Mouse (Mus musculus) kidney, adult 2 months (tissue): ENCODE results near the gene Rbpjl. TPM values are rescaled to one million over a fixed set of nuclear protein-coding genes. Genes with fewer than 3 reads are reported as not detected.

Experiments used
- DNase-seq: peaks from one replicate; pipeline ENCODE4 v3.0.0; 2021
- H3K27ac ChIP-seq: fragments of 200-500 bp; 2 replicates; pipeline ENCODE4 v1.5.1; 2012; ENCODE audit warnings: low read depth, low read length, control low read depth, inconsistent platforms; ENCODE audit not compliant: insufficient read depth
- H3K27me3 ChIP-seq: fragments of 200-500 bp; replicated peaks from 2 replicates; pipeline ENCODE4 v1.6.1; 2012; ENCODE audit warnings: mild to moderate bottlenecking, moderate library complexity, low read length, inconsistent platforms; ENCODE audit not compliant: control insufficient read depth, insufficient read depth
- H3K36me3 ChIP-seq: fragments of 200-500 bp; 2 replicates; pipeline ENCODE4 v1.6.1; 2012; ENCODE audit warnings: mild to moderate bottlenecking, moderate library complexity, low read length, inconsistent platforms; ENCODE audit not compliant: control insufficient read depth, insufficient read depth
- H3K4me1 ChIP-seq: fragments of 200-500 bp; 2 replicates; pipeline ENCODE4 v1.6.1; 2011; ENCODE audit warnings: low read length; ENCODE audit not compliant: control insufficient read depth, insufficient read depth
- H3K4me3 ChIP-seq: fragments of 200-500 bp; 2 replicates; pipeline ENCODE4 v1.5.1; 2011; ENCODE audit warnings: mild to moderate bottlenecking, low read depth, low read length, control low read depth; ENCODE audit not compliant: insufficient read depth
- CTCF ChIP-seq: fragments of 200-500 bp; conservative IDR thresholded peaks from 2 replicates; pipeline ENCODE4 v1.5.1; 2011; ENCODE audit warnings: low read depth, mild to moderate bottlenecking, control low read depth, low read length, moderate library complexity, mixed read lengths; ENCODE audit not compliant: insufficient read depth, insufficient read length
- POLR2A ChIP-seq: fragments of 200-500 bp; IDR thresholded peaks from one replicate; pipeline ENCODE4 v1.6.1; 2011; ENCODE audit warnings: low read depth, low read length, control low read depth
- WGBS: fragments of 180-500 bp; shearing (Covaris S2); methylation state at CpG from one replicate; pipeline ENCODE4 v1.1.7; 2018; 5-methylcytosine and 5-hydroxymethylcytosine counted together
- polyA plus RNA-seq: library from polyadenylated mRNA; depleted of rRNA; stranded (reverse); fragments of >200 nt; gene quantifications from 2 replicates; pipeline ENCODE4 v1.2.3, GENCODE M21; 2012

Rbpjl gene
- polyA plus RNA-seq, 1 experiment = not detected

DNA sequence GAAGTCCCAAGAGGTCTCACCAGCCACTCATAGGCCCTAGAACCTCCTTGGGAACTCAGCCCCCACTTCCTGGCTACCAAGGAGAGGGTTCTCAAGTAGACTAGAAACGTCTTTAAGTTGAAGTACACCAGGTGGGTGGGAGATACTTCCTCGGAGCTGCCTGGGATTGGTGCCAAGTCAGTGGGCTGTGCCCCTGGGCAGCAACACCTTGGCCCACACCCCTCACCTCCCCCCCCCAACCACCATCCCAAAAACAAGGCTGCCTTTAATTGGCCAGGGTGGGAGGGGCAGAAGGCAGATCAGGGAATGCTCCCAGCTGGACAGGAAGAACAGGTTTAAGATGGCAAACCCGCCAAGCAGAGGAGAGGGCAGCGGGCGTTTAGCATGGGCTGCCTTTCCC lies 37.4 kb downstream of the Rbpjl start:
- WGBS = 34% methylated on average over 5 of the region's 5 CpGs
- Histone ChIP-seq H3K4me3 (peak overlapping the region; percentile 95), H3K27ac (peak overlapping the region; percentile 98), H3K36me3 (no peaks in the 10 kb centered on the region; the same call in 1 of the 2 replicates), H3K27me3 (no peaks in the 10 kb centered on the region), H3K4me1 (peaks cover 25% of the 10 kb centered on the region)
- TF ChIP-seq POLR2A = no peak
- TF ChIP-seq CTCF = no peak
- DNase-seq = peak; percentile 62

DNA sequence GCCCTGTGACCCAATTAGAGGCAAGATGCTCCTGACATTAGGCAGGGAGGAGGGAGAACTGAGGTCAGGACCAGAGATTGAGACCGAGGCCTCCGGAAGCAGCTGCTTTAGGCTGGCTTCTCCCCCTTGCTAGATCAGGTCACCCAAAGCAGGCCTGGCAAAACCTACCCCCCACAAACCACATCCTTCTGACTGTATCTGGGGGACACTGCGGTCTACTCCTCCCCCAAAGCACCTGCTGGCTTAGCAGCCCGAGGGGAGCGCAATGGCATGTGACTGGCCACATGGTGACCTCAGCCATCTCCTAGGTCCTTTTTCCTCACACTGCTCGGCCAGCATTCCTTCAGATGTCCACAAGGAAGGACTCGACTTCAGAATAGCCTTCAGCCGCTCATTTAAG lies 38.2 kb downstream of the Rbpjl start:
- peak overlapping the region; percentile 98 for H3K27ac ChIP-seq
- WGBS = 18% methylated on average over 8 of the region's 8 CpGs
- no peaks in the 10 kb centered on the region for H3K27me3 ChIP-seq
- peaks cover 19% of the 10 kb centered on the region for H3K4me1 ChIP-seq
- DNase-seq = peak; percentile 73
- TF ChIP-seq POLR2A = no peak
- TF ChIP-seq CTCF = no peak
- peak overlapping the region; percentile 95 for H3K4me3 ChIP-seq
- H3K36me3 ChIP-seq = no peaks in the 10 kb centered on the region; the same call in 1 of the 2 replicates

DNA sequence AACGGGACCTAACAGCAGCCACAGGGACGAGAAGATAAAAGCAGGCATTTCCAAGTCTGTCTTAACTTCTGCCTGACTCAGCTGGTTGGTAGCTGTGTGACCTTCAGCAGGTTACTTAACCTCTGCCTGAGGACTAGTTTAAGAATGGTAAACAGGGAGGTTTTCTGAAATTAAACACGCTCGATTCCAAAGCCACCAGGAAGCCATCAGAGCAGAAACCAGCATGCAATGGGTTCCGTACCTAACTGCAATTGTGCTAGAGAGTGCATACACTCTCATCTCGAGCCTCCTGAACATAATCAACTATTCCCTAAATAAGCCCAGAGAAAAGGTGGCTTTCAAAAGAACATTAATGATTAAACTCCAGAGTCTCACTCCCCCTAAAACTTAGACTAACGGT lies 38.8 kb downstream of the Rbpjl start:
- no peaks in the 10 kb centered on the region for H3K27me3 ChIP-seq
- no peak for DNase-seq
- H3K4me1 ChIP-seq = peaks cover 14% of the 10 kb centered on the region; the same call in 1 of the 2 replicates
- no peaks in the 10 kb centered on the region; the same call in 1 of the 2 replicates for H3K36me3 ChIP-seq
- peak overlapping the region; percentile 95 for H3K4me3 ChIP-seq
- 19% methylated on average over 7 of the region's 7 CpGs for WGBS
- TF ChIP-seq CTCF (no peak), POLR2A (no peak)
- peak overlapping the region; percentile 98 for H3K27ac ChIP-seq

DNA sequence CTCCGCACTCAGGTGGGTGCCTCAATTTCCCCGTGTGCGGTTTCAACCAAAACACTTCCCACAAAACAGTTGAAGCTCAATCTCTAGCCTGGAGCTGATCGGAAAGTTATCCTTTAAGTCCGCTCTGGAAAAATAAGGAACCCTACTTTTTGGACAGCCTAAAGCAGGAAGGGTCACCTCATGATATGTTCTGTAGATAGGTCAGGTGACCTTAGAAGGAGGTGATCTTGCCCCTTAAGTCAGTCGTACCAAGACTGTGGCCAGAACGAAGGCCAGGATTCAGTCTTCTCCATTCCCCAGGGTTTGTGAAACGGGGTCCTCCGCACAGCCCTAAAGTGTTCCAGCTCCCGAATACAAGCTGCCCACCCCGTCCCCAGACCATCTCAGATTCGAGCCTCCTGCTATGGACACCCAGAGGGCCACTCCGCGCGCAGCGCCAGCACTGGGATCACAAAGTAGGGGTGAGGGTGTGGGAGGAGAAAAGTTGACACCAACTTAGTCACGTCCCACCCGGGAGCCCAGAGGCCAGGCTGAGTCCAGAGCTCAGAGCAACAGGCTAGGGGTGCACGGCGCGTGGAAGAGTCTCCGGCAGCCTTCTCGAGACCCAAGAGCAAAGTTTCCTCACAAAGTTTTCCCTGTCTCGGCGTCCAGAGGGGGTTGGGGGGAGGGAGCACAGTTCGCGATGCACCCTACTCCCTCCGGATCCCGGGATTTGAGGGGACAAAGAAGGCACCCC lies 39.5 kb downstream of the Rbpjl start:
- no peak for TF ChIP-seq CTCF
- no peak for TF ChIP-seq POLR2A
- Histone ChIP-seq H3K4me3 (peak overlapping the region; percentile 95), H3K36me3 (no peaks in the 10 kb centered on the region; the same call in 1 of the 2 replicates), H3K27me3 (no peaks in the 10 kb centered on the region), H3K4me1 (peaks cover 14% of the 10 kb centered on the region; the same call in 1 of the 2 replicates), H3K27ac (peak overlapping the region; percentile 98)
- no peak for DNase-seq
- WGBS = 5% methylated on average over 29 of the region's 29 CpGs

DNA sequence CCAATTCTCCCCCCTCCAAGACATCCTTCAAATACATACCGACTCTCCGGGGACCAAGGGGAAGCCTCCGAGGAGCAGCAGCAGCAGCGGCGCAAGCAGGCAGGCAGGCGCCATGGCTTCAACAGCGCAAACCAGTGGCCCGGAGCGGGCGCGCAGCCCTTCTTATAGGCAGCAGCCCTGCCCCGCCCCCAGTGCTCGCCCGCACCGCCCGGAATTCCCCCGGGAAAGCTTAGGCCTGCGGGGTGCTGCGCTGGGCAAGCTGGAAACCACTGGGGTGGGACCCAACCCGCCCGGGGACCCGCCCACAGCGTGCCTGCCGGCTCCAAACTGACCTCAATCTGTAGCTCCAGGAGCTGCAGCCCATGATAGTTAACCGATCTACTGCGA lies 40.1 kb downstream of the Rbpjl start:
- Histone ChIP-seq H3K36me3 (no peaks in the 10 kb centered on the region; the same call in 1 of the 2 replicates), H3K27me3 (no peaks in the 10 kb centered on the region), H3K4me3 (peak overlapping the region; percentile 95), H3K4me1 (peaks cover 14% of the 10 kb centered on the region; the same call in 1 of the 2 replicates), H3K27ac (peak overlapping the region; percentile 98)
- peak; percentile 96 for DNase-seq
- under 1% methylated on average over 26 of the region's 26 CpGs for WGBS
- TF ChIP-seq CTCF (no peak), POLR2A (peak; percentile 97)

DNA sequence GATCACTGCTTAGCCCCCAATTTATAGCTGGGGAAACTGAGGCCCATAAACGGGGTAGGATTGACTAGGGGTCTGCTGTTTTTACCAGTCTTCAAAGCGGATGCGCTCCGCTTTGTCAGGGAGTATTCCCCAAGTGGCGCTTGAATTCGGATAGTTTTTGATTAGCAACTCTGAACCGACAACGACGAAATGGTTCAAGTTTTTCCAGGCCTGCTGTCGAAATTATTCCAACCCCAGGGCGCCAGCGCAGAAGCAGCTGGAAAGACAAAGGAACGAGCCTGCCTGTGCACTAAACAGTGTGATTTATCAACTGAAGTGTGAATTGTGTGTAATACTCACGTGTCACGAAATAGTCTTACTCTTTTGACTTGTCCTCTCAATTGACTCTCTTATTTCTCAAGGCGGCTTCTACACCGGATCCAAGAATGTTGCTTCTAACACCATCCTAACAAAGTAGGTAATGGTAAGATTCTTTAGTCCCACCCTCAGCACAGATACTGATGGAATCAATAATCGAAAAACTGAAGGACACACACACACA lies 40.6 kb downstream of the Rbpjl start, which contains the start of gene Sdc4:
Gene Sdc4, minus strand, starts transcription at position 428 of the 541 bp plus-strand sequence.
- DNase-seq = no peak
- no peaks in the 10 kb centered on the region for H3K27me3 ChIP-seq
- TF ChIP-seq POLR2A (no peak), CTCF (no peak)
- 11% methylated on average over 18 of the region's 18 CpGs for WGBS
- H3K27ac ChIP-seq = peak within 1 kb of the TSS; percentile 98
- H3K4me1 ChIP-seq = peaks cover 12% of the 10 kb centered on the region; the same call in 1 of the 2 replicates
- H3K36me3 ChIP-seq = no peaks in the 10 kb centered on the region; the same call in 1 of the 2 replicates
- peak within 1 kb of the TSS; percentile 95 for H3K4me3 ChIP-seq

DNA sequence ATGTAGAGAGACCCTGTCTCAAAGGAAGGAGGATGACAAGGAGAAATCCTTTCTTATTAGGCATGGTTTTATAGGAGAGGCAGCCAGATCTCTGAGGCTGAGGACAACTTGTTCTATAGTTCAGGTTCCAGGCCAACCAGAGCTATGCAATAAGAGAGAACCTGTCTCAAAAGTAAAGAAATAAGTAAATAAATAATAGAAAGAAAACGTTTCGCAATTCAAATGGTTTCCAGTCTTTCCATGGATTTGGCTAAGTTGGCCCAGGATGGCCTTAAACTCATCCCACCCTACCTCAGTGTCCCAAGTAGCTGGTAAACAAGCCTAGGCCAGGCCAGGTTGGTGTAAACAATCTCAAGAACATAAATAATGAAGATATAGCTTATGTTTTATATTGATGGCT lies 41.8 kb downstream of the Rbpjl start:
- H3K27me3 ChIP-seq = no peaks in the 10 kb centered on the region
- peaks cover 8% of the 10 kb centered on the region; the same call in 1 of the 2 replicates for H3K4me1 ChIP-seq
- WGBS = 76% methylated on average over 2 of the region's 2 CpGs
- DNase-seq = no peak
- no peak for TF ChIP-seq POLR2A
- no peak for TF ChIP-seq CTCF
- H3K27ac ChIP-seq = no peak overlapping the region
- H3K4me3 ChIP-seq = no peak overlapping the region
- no peaks in the 10 kb centered on the region; the same call in 1 of the 2 replicates for H3K36me3 ChIP-seq
